Comparison of ENCODE assay signal across 13 mouse cellular contexts in genomic region chr3:18941301-18942177, GRCm38 (mm10).
DNase-seq lines count a peak whose midpoint lies in the region; ATAC-seq and TF ChIP-seq lines count a peak whose summit lies in the region.
"Had no signal": no experiment of that assay in that cellular context is flagged by ENCODE, and none has a peak within 500 bp of the region (broad histone marks: within the 10 kb centered on the region; RNA-seq: fewer than 3 reads in every experiment).

No protein-coding gene starts in this region.

- no peak overlapping the region for H3K4me2 ChIP-seq in hindbrain, embryonic 16.5 days (ENCODE audit: low read length)
- H3K4me2 ChIP-seq in hindbrain, postnatal 0 days (ENCODE audit: low read depth, low read length), result no peak overlapping the region
- H3K4me2 ChIP-seq: liver, embryonic 11.5 days had no signal

- no peak overlapping the region for H3K4me3 ChIP-seq in hindbrain, embryonic 16.5 days (ENCODE audit: low read length)
- no peak overlapping the region for H3K4me3 ChIP-seq in hindbrain, postnatal 0 days (ENCODE audit: low read length)
- H3K4me3 ChIP-seq: erythroblast, embryonic 14.5 days; megakaryocyte, embryonic 14.5 days had no signal

- H3K9ac ChIP-seq in hindbrain, embryonic 16.5 days (ENCODE audit: low read depth, low read length), result no peak overlapping the region
- H3K9ac ChIP-seq in hindbrain, postnatal 0 days (replicated peaks; ENCODE audit: low read length), result no peak overlapping the region

- no peaks in the 10 kb centered on the region for H3K4me1 ChIP-seq in hindbrain, embryonic 16.5 days (ENCODE audit: control insufficient read depth, insufficient read depth, low read depth, low read length)
- H3K4me1 ChIP-seq in hindbrain, postnatal 0 days (ENCODE audit: insufficient read depth, low read length), result no peaks in the 10 kb centered on the region
- H3K4me1 ChIP-seq: megakaryocyte, embryonic 14.5 days had no signal

- ATAC-seq in hindbrain, embryonic 16.5 days, result peak; percentile 48; the same call in 1 of the 2 replicates
- no peak for ATAC-seq in hindbrain, postnatal 0 days
- no peak for ATAC-seq in megakaryocyte, adult 5-6 weeks (ENCODE audit: poor library complexity, severe bottlenecking)

- TF ChIP-seq CTCF in hindbrain, postnatal 0 days (IDR thresholded peaks at IDR 0.05; ENCODE audit: low read depth), result no peak
- no peak for TF ChIP-seq CTCF in brain, embryonic 14.5 days (IDR thresholded peaks at IDR 0.05; ENCODE audit: borderline replicate concordance, extremely low read depth, insufficient read depth, insufficient read length)

- no peaks in the 10 kb centered on the region for H3K9me3 ChIP-seq in hindbrain, embryonic 16.5 days (ENCODE audit: control insufficient read depth, low read length)
- H3K9me3 ChIP-seq in hindbrain, postnatal 0 days (ENCODE audit: low read length), result no peaks in the 10 kb centered on the region

- 78% methylated on average over 11 of the region's 11 CpGs for WGBS in hindbrain, embryonic 16.5 days
- 75% methylated on average over 11 of the region's 11 CpGs for WGBS in hindbrain, postnatal 0 days

- no peaks in the 10 kb centered on the region for H3K36me3 ChIP-seq in hindbrain, embryonic 16.5 days (ENCODE audit: control insufficient read depth, insufficient read depth, low read length)
- no peaks in the 10 kb centered on the region for H3K36me3 ChIP-seq in hindbrain, postnatal 0 days (ENCODE audit: insufficient read depth, low read length)

- DNase-seq in hindbrain, postnatal 0 days (ENCODE audit: low spot score), result no peak
- DNase-seq in brain, embryonic 14.5 days (ENCODE audit: low read depth), result peak; percentile 76
- DNase-seq in layer of hippocampus, adult 18-20 months (ENCODE audit: low spot score in 2 of 2), result peak; percentile 80 to 90
- peak; percentile 29 to 42 for DNase-seq in right cerebral cortex, adult 2 months (ENCODE audit: low spot score in 2 of 2)
- no peak for DNase-seq in MN1 (ENCODE audit: low spot score)
- no peak for DNase-seq in T-cell, adult 2 months (ENCODE audit: low spot score)
- DNase-seq: adrenal gland, adult 2 months; heart, postnatal 10 days had no signal

- no peak for TF ChIP-seq POLR2A in brain, embryonic 14.5 days (IDR thresholded peaks at IDR 0.05; ENCODE audit: borderline replicate concordance, extremely low read depth, insufficient read depth, insufficient read length, poor library complexity, severe bottlenecking)

- H3K27me3 ChIP-seq in hindbrain, embryonic 16.5 days (replicated peaks; ENCODE audit: control insufficient read depth, insufficient read depth, low read length), result no peaks in the 10 kb centered on the region
- no peaks in the 10 kb centered on the region for H3K27me3 ChIP-seq in hindbrain, postnatal 0 days (ENCODE audit: insufficient read depth, low read length)
- H3K27me3 ChIP-seq: megakaryocyte, embryonic 14.5 days had no signal

- no peak overlapping the region for H3K27ac ChIP-seq in hindbrain, embryonic 16.5 days (ENCODE audit: low read depth, low read length)
- H3K27ac ChIP-seq in hindbrain, postnatal 0 days, result no peak overlapping the region

Comparison
In these comparisons a context has a peak if more than half of its experiments do, and no peak if none do; other contexts are left out.
1. DNase-seq: peak in brain, embryonic 14.5 days (single experiment), layer of hippocampus, adult 18-20 months (2 of 2) and right cerebral cortex, adult 2 months (2 of 2); none in hindbrain, postnatal 0 days (single experiment), MN1 (single experiment) and T-cell, adult 2 months (single experiment).